Mouse (Mus musculus): ENCODE measurements around the gene Fancg.
"Not testable (repeated sequence)": the region's sequence is repeated elsewhere in the genome, so short reads cannot be mapped to it uniquely, and the experiment has no call there.

Fancg gene

DNA sequence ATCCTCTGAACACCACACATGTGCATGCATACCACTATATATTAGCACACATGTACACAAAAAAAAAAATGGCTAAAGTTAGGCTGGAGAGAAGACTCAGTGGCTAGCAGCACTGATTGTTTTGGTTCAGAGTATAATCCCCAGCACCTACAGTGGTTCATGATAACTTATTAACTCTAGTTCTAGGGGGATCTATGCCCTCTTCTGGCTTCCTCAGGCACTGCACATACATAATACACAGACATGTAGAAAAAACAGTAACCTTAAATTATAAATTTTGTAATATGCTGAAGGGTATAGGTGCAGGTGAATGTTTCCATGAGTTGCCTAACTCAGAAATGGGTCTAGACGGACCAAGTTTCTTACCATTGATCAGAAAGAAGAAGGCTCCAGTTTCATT is 22.0 kb downstream of the Fancg start:
- DNase-seq = no peak

DNA sequence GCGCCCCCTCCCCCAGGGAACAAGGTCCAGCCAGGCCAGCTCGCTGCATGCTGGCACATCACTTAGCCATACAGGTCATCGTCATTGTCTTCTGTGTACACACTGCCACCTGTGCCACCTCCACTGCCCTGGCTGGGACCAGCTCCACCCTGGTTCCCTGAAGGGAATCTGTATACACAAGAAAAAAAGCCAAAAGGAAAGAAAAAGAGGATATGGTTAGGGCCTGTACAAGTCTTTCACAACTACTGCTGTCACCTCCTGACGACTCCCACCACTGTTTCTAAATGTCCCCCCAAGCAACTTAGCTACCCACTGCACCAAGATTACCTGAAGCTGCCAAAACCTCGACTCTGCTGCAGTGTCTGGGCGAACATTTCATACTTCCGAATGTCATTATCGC is 29.8 kb downstream of the Fancg start:
- DNase-seq = not testable (repeated sequence)

DNA sequence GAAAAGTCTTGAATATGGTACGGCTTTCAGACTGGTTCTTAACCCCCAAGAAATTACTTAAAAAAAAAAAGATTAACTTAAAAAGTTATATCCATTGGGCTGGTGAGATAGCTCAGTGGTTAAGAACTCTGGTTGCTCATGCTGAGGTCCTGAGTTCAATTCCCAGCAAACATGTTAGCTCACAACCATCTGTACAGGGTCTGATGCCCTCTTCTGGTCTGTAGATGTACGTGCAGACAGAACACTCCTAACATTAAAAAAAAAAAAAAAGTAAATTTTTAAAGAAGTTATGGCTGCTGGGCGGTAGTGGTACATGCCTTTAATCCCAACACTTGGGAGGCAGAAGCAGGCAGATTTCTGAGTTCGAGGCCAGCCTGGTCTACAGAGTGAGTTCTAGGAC is 32.2 kb downstream of the Fancg start:
- no peak for DNase-seq

DNA sequence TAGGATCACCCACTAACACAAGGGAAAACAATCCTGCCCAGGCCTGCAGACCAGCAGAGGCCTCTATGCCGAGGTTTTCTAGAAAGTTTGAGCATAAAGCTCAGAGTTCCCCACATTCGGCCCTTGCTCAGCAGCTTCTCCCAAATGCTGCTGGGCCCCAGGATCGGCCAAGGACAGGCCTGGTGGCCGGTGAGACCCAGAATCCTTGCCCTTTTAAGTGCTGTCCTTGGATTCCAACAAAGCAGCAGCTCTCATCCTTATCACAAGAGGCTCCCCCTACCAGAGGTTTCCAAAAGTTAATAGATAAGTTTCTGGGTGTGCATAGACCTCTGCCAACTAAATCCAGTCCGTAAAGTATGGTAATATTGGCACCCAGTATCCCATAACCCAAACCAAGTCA is 36.4 kb downstream of the Fancg start:
- no peak for DNase-seq

DNA sequence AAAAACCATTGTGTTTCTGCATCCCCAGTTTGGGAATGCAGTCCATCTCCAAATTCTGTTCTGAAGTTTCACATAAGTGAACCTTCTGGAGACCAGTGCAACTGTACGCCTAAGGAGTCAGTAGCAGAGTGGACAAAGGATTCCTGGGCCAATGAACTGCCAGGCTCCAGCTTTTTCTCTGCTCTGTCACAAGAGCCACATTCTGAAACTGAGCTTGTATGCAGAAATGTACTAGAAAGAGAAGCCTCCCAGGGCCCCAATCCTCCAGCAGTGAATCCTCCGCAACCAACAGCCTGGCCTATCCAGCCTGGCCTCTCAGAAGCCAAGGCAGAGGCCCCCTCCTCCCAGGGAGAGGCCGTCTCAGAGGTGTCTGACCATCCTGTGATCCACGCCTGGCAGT is 37.4 kb downstream of the Fancg start:
- DNase-seq = no peak

DNA sequence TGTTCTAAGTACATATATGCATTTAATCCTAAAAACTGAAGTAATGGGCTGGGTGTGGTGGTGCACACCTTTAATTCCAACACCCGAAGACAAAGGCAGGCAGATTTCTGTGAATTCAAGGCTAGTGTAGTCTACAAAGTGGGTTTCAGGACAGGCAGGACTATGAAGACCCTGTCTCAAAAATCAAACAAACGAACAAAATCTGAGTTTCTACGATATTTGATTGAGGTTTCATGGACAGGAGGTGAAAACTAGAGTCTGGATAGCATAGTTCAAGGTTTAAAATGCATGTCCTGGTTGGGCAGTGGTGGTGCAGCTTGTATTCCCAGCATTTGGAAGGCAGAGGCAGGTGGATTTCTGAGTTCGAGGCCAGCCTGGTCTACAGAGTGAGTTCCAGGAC is 41.0 kb downstream of the Fancg start, which contains the start of gene 1700022I11Rik:
1700022I11Rik (plus strand) TSS at position 301 of the 400 bp plus-strand sequence.
- no peak for DNase-seq

DNA sequence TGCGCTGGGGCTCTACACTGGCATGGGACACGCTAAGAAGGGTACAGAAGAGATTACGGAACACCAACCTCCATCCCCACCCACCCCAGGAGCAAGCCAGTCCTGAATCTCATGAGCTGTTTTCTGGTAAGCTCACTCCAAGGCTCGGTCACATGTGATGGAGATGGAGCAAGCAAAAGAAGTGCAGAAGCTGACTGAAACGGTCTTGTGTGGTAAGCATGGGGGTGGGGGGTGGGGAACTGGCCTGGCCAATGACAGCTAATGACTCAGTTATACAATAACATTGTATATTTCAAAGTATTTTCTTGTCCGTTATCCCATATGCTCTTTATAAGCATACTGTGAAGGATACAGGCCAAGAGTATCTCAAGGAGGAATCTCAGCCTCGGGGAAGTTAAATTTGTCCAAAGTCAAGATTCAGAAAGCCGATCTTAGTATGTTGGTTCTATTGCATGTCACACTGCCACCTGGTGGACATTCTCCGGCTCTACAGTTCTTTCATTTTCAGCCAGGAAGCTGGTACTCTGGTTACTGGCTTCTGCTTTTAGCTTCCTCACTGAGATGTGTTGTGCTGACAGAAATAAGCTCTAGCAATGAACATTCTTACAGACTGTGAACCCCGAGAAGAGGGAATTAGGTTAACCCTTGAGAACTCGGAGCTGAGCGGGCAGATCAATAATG is 45.1 kb downstream of the Fancg start:
- DNase-seq = peak; percentile 60

DNA sequence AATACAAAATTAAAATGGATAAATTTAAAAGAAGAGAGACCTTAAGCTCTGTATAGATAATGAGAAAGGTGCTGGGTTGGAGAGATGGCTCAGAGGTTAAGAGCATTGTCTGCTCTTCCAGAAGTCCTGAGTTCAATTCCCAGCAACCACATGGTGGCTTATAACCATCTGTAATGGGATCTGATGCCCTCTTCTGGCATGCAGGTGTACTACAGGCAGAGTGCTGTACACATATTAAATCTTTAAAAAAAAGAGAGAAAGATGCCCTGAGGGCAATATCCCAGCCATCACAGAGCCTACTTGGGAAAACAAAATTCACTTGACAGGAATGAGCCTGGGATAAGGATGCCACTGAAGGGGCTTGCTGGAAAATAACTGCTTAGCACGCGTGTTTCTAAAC is 46.8 kb downstream of the Fancg start:
- no peak for DNase-seq

DNA sequence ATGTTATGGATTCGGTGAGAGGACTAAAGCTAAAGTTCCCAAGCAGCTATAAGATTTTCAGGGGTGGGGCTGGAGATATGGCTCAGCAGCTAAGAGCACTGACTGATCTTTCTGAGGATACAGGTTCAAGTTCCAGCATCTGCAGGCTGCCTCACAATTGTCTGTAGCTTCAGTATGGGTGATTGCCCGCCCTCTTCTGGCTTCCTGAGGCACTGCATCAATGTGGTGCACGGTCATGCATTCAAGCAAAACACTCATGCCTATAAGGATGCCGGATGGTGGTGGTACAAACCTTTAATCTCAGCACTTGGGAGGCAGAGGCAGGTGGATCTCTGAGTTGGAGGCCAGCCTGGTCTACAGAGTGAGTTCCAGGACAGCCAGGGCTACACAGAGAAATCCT is 48.7 kb downstream of the Fancg start:
- DNase-seq = peak; percentile 73

DNA sequence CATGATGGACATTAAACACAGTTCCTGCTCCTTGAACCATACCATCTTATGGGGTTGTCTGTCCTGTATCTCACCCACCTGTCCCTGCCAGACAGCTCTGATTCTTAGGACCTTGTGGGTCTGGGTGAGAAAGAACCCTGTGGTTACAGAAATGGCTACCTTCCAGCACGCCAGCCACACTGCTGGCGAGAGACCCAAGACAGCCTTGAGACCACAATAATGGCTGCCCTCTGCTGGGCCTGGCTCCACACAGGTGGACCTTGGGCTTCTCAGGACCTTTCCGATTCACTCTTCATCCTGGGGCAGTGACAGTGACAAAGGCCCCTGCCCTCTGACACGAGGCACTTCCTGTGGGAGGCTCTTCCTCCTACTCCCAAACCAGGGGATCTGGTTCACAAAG is 50.9 kb downstream of the Fancg start:
- DNase-seq = no peak

DNA sequence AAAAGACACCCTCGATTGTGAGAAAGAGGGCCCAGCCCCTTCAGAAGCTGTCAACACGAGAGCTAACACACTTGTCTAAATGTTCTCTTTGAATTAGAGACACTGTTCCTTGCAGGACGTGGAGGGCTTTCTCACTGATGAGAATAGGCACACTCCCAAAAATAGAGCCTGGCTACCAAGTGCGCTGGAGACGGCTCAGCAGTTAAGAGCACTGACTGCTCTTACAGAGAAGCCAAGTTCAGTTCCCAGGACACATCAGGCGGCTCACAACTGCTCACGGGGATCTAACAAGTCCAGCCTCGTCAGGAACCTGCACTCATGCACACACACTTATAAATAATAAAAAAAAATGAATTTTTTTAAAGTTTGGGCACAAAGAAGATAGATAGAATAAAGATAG is 51.4 kb downstream of the Fancg start:
- no peak for DNase-seq

DNA sequence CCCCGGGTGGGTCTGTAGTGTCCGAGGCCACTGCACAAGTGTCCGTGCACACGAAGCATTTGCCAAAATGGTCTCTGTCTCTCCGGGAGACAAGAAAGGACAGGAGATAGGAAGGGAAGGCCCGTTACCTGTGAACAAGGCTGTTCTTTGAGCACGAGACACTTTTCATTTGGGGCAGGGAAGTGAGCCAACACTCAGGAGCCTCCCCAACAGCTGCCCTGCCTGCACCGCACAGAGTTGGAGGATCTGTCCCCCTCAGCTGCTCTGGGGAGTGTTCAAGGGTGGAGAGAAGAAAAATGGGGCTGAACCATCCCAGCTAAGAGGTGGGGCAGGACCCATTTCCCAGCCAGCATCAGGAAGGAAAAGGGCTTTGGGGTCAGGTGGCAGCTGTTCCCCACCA is 52.3 kb downstream of the Fancg start:
- DNase-seq = no peak

DNA sequence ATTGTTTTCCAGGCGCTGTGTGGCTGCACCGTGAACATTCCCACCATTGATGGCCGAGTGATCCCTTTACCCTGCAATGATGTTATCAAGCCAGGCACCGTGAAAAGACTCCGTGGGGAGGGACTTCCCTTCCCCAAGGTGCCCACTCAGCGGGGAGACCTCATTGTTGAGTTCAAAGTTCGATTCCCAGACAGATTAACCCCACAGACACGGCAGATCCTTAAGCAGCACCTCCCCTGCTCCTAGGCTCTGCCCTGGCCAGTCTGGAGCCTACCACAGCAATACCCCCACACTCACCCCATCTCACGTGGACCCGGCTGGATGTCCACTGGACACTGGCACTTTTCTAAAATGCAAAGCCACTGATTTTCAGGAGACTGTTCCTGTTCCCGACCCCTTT is 53.0 kb downstream of the Fancg start:
- DNase-seq = no peak

DNA sequence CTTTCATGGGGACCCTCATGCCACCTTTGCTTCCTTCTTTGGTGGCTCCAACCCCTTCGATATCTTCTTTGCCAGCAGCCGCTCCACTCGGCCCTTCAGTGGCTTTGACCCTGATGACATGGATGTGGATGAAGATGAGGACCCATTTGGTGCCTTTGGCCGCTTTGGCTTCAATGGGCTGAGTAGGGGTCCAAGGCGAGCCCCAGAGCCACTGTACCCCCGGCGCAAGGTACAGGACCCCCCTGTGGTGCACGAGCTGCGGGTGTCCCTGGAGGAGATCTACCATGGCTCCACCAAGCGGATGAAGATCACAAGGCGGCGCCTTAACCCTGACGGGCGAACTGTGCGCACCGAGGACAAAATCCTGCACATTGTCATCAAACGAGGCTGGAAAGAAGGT is 53.7 kb downstream of the Fancg start:
- no peak for DNase-seq

DNA sequence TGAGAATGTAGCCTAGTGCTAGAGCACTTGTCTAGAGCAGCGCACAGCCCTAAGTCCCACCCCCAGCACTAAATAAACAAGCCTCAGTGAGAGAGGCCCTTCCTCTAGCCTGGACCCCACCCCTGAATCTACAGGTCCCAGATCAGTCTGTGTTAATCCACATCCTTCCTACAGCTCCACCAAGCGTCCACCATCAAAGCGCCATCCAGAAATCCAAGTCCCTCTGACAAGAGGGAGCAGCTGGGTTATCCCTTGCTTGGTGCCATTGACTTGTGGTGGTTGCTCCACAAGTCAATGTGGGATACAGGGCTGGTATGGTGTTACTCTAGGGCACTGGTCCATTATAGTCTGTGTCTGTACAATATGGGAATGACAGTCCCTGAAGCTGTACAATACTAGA is 55.1 kb downstream of the Fancg start:
- DNase-seq = no peak

DNA sequence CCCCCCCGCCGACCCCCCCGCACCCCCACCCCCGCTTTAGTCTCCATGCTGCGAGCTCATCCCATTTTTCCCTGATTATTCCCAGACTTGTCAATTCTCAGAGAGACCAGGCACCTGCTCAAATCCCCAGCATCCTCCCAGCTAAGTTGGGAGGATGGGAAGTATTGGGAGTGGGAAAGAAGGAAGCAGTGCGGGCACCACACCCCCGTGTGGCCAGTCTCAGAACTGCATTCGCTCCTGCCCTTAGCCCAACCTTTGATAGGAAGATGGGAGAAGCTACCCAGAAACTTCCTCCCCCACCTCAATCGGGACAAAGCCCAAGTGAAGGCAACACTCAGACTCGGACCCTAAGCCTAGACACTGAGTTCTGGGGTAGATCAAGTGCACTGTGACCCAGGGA is 56.0 kb downstream of the Fancg start:
- peak; percentile 84 for DNase-seq

DNA sequence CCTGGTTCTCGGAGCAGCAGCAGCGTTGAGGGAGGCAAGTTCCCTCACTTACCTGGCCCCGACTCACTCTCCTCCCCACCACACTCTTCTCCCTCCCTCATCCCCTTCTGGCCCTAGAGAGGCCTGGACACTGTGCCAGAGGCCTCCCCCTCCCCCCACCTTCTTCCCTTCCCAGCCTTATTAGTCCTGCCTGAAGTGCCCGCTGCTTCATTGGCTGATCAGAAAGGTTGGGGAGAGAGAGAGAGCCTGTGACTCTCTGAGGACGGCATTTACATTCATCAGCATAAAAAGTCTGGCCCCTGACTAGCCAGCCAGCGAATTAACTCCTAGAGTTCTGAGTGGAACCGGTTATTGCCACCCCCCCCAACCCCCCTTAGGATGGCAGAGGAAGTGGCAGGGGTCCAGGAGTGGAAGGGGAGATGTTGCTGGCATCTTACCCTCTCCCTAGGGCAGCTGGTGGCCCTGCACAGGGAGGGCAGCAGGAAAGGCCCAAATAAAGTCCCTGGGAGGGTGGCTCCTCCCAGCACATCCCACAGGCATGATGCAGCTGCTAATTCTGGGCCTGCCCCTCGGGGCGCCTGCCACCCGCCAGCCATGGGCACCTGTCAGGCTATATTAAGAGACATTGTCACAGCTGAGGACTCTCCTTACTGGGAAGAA is 56.7 kb downstream of the Fancg start:
- peak; percentile 69 for DNase-seq

DNA sequence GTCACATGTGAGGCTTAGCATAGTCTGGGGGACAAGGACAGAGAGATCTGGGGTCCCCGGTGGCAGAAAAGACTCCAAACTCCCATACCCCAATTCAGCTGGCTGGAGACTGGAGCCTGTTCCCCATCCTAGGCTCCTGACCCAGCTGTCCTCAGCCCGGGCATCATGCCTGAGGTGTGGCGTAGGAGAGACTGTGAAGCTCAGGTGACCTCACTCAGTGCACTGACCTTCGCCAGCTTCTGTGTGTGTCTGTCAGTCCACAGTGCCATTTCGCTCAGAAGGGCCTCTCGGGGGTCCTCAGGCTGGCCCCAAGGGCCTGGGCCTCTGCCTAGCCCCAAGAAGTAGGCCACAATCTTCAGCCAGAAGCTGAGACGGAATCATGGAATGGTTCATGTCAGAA is 57.7 kb downstream of the Fancg start:
- DNase-seq = no peak
